Mouse (Mus musculus): ENCODE measurements at regions not wholly inside any gene's neighbourhood (a gene's known extent, or its start where the extent isn't known, plus 50 kb on each side); places are given as distances from the start of the nearest gene placed in this dataset.
A peak's percentile ranks its signal among the peaks of the same experiment; 100 is the strongest.

- DNase-seq (ENCODE audit: low spot score in 2 of 2) = no peak
- intact Hi-C loops (cut with DNase I) = no loop called here
Observed at GRCm38 (mm10) chr13:35377487-35377886, 282.1 kb upstream of the Cdyl start.

GRCm38 (mm10) chr13:35379500-35379899, 280.1 kb upstream of the Cdyl start:
- no peak for DNase-seq (ENCODE audit: low spot score in 2 of 2)
- intact Hi-C loops (cut with DNase I) = no loop called here

- intact Hi-C loops (cut with DNase I) = no loop called here
- DNase-seq (ENCODE audit: low spot score in 2 of 2) = no peak
Observed at GRCm38 (mm10) chr13:35380224-35381009, 279.2 kb upstream of the Cdyl start.

- no peak for DNase-seq (ENCODE audit: low spot score in 2 of 2)
- intact Hi-C loops (cut with DNase I) = no loop called here
Observed at GRCm38 (mm10) chr13:35381641-35382040, 278.0 kb upstream of the Cdyl start.

GRCm38 (mm10) chr13:35383000-35383623, 276.5 kb upstream of the Cdyl start:
- intact Hi-C loops (cut with DNase I) = no loop called here
- DNase-seq (ENCODE audit: low spot score in 2 of 2) = no peak

- intact Hi-C loops (cut with DNase I) = no loop called here
- DNase-seq (ENCODE audit: low spot score in 2 of 2) = no peak
Observed at GRCm38 (mm10) chr13:35383624-35384018, 276.0 kb upstream of the Cdyl start.

GRCm38 (mm10) chr13:35388380-35388779, 271.3 kb upstream of the Cdyl start:
- intact Hi-C loops (cut with DNase I) = no loop called here
- no peak for DNase-seq (ENCODE audit: low spot score in 2 of 2)

- no peak for DNase-seq (ENCODE audit: low spot score in 2 of 2)
- intact Hi-C loops (cut with DNase I) = no loop called here
Observed at GRCm38 (mm10) chr13:35389781-35390525, 269.7 kb upstream of the Cdyl start.

GRCm38 (mm10) chr13:35390526-35390880, 269.1 kb upstream of the Cdyl start:
- intact Hi-C loops (cut with DNase I) = no loop called here
- no peak for DNase-seq (ENCODE audit: low spot score in 2 of 2)

- intact Hi-C loops (cut with DNase I) = no loop called here
Observed at GRCm38 (mm10) chr13:35392167-35392566, 267.5 kb upstream of the Cdyl start.

GRCm38 (mm10) chr13:35395192-35395591, 264.4 kb upstream of the Cdyl start:
- no peak for DNase-seq (ENCODE audit: low spot score in 2 of 2)
- intact Hi-C loops (cut with DNase I) = no loop called here

More at GRCm38 (mm10) chr13:35392167-35392566, 267.5 kb upstream of the Cdyl start:
- DNase-seq (ENCODE audit: low spot score in 2 of 2) = no peak

GRCm38 (mm10) chr13:35395630-35396029, 264.0 kb upstream of the Cdyl start:
- DNase-seq (ENCODE audit: low spot score in 2 of 2) = no peak
- intact Hi-C loops (cut with DNase I) = no loop called here

GRCm38 (mm10) chr13:35397166-35397565, 262.5 kb upstream of the Cdyl start:
- intact Hi-C loops (cut with DNase I) = no loop called here
- no peak for DNase-seq (ENCODE audit: low spot score in 2 of 2)

GRCm38 (mm10) chr13:35398192-35398591, 261.4 kb upstream of the Cdyl start:
- peak; percentile 10 to 70 for DNase-seq (ENCODE audit: low spot score in 2 of 2)
- intact Hi-C loops (cut with DNase I) = no loop called here

- intact Hi-C loops (cut with DNase I) = no loop called here
- DNase-seq (ENCODE audit: low spot score in 2 of 2) = no peak
Observed at GRCm38 (mm10) chr13:35402856-35403255, 256.8 kb upstream of the Cdyl start.

- intact Hi-C loops (cut with DNase I) = no loop called here
- DNase-seq (ENCODE audit: low spot score in 2 of 2) = no peak
Observed at GRCm38 (mm10) chr13:35404428-35404827, 255.2 kb upstream of the Cdyl start.

- intact Hi-C loops (cut with DNase I) = no loop called here
- no peak for DNase-seq (ENCODE audit: low spot score in 2 of 2)
Observed at GRCm38 (mm10) chr13:35405384-35405783, 254.2 kb upstream of the Cdyl start.

GRCm38 (mm10) chr13:35417500-35417899, 242.1 kb upstream of the Cdyl start:
- intact Hi-C loops (cut with DNase I) = no loop called here
- DNase-seq (ENCODE audit: low spot score in 2 of 2) = no peak

GRCm38 (mm10) chr13:35420076-35420475, 239.6 kb upstream of the Cdyl start:
- no peak for DNase-seq (ENCODE audit: low spot score in 2 of 2)
- intact Hi-C loops (cut with DNase I) = no loop called here

- intact Hi-C loops (cut with DNase I) = no loop called here
- DNase-seq (ENCODE audit: low spot score in 2 of 2) = no peak
Observed at GRCm38 (mm10) chr13:35426061-35426460, 233.6 kb upstream of the Cdyl start.

- intact Hi-C loops (cut with DNase I) = no loop called here
- no peak for DNase-seq (ENCODE audit: low spot score in 2 of 2)
Observed at GRCm38 (mm10) chr13:35435173-35435572, 224.5 kb upstream of the Cdyl start.

Data from left cerebral cortex, postnatal 25 days (tissue).